ENCODE assay signal across 11 mouse cellular contexts in the genomic region with DNA sequence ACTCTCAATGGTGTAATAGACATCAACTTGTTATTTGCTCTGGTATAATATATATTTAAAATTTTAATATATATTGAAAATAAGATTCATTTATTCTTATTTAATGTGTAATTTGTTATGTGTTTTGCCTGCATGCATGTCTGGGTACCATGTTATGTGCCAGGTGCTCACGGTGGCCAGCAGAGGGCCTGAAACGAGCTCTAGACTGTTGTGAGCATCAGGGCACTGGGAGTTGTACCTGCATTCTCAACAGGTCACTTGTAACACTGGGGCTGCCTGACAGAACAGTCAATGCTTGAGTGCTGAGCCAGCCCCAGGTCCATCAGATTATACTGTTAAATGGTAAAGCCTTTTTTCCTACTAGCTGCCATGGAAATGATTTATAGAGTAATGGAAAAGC. TPM values are rescaled to one million over a fixed set of nuclear protein-coding genes. Genes with fewer than 3 reads are reported as not detected.
DNase-seq lines count a peak whose midpoint lies in the region; ATAC-seq and TF ChIP-seq lines count a peak whose summit lies in the region.
"Had no signal": no experiment of that assay in that cellular context is flagged by ENCODE, and none has a peak within 500 bp of the region (broad histone marks: within the 10 kb centered on the region; RNA-seq: fewer than 3 reads in every experiment).

No protein-coding gene starts in this region.

- H3K36me3 ChIP-seq in forebrain, embryonic 15.5 days: peaks cover 25% of the 10 kb centered on the region
- peaks cover 52% of the 10 kb centered on the region for H3K36me3 ChIP-seq in forebrain, embryonic 10.5 days (replicated peaks)
- peaks cover 27% of the 10 kb centered on the region for H3K36me3 ChIP-seq in lung, embryonic 14.5 days (ENCODE audit: insufficient read depth)
- H3K36me3 ChIP-seq in G1E (replicated peaks): peaks cover 48% of the 10 kb centered on the region
- H3K36me3 ChIP-seq in liver, embryonic 12.5 days: peaks cover 33% of the 10 kb centered on the region

- 71% methylated on average over 2 of the region's 2 CpGs for WGBS in forebrain, embryonic 15.5 days
- 82% methylated on average over 2 of the region's 2 CpGs for WGBS in forebrain, embryonic 10.5 days
- 72% methylated on average over 2 of the region's 2 CpGs for WGBS in lung, embryonic 14.5 days
- WGBS in liver, embryonic 12.5 days (ENCODE audit: insufficient replicate concordance): 69% methylated on average over 2 of the region's 2 CpGs

- no peak overlapping the region for H3K4me2 ChIP-seq in forebrain, embryonic 15.5 days (replicated peaks)
- H3K4me2 ChIP-seq in lung, embryonic 14.5 days: no peak overlapping the region
- H3K4me2 ChIP-seq in liver, embryonic 12.5 days: no peak overlapping the region
- H3K4me2 ChIP-seq: neural tube, embryonic 13.5 days had no signal

- ATAC-seq in forebrain, embryonic 15.5 days (replicated peaks): 0 out of 2 replicates have a peak, but pooled peaks have one; percentile 55
- ATAC-seq in lung, embryonic 14.5 days (ENCODE audit: insufficient read depth): no peak
- ATAC-seq in G1E (ENCODE audit: extremely low read depth, insufficient number of reproducible peaks, low FRiP score, poor library complexity, severe bottlenecking): peak; percentile 51
- ATAC-seq in liver, embryonic 12.5 days: peak; percentile 35; the same call in 1 of the 2 replicates

- no peak overlapping the region for H3K9ac ChIP-seq in forebrain, embryonic 15.5 days (replicated peaks)
- no peak overlapping the region for H3K9ac ChIP-seq in lung, embryonic 14.5 days
- H3K9ac ChIP-seq in liver, embryonic 12.5 days: no peak overlapping the region
- H3K9ac ChIP-seq: neural tube, embryonic 13.5 days had no signal

- no peaks in the 10 kb centered on the region for H3K9me3 ChIP-seq in forebrain, embryonic 15.5 days
- H3K9me3 ChIP-seq in forebrain, embryonic 10.5 days: no peaks in the 10 kb centered on the region
- H3K9me3 ChIP-seq in lung, embryonic 14.5 days (ENCODE audit: low read depth, low read length): no peaks in the 10 kb centered on the region
- no peaks in the 10 kb centered on the region for H3K9me3 ChIP-seq in G1E (replicated peaks)
- H3K9me3 ChIP-seq in liver, embryonic 12.5 days (replicated peaks): no peaks in the 10 kb centered on the region
- H3K9me3 ChIP-seq: neural tube, embryonic 13.5 days had no signal

- no peaks in the 10 kb centered on the region for H3K27me3 ChIP-seq in forebrain, embryonic 15.5 days
- no peaks in the 10 kb centered on the region for H3K27me3 ChIP-seq in forebrain, embryonic 10.5 days (ENCODE audit: poor library complexity, severe bottlenecking)
- no peaks in the 10 kb centered on the region for H3K27me3 ChIP-seq in lung, embryonic 14.5 days (ENCODE audit: insufficient read depth, low read length)
- no peaks in the 10 kb centered on the region for H3K27me3 ChIP-seq in G1E (ENCODE audit: insufficient read depth, low read length)
- H3K27me3 ChIP-seq in liver, embryonic 12.5 days (replicated peaks): no peaks in the 10 kb centered on the region
- H3K27me3 ChIP-seq: neural tube, embryonic 13.5 days had no signal

- no peak overlapping the region for H3K27ac ChIP-seq in forebrain, embryonic 15.5 days (replicated peaks)
- no peak overlapping the region for H3K27ac ChIP-seq in forebrain, embryonic 10.5 days
- H3K27ac ChIP-seq in lung, embryonic 14.5 days (ENCODE audit: low read depth): no peak overlapping the region
- H3K27ac ChIP-seq in liver, embryonic 12.5 days: no peak overlapping the region
- H3K27ac ChIP-seq: neural tube, embryonic 13.5 days had no signal

- peak; percentile 45 for TF ChIP-seq CTCF in lung, embryonic 14.5 days (IDR thresholded peaks at IDR 0.05; ENCODE audit: low read depth)
- TF ChIP-seq CTCF in G1E (IDR thresholded peaks at IDR 0.05; ENCODE audit: low read depth, low read length): no peak

- no peaks in the 10 kb centered on the region for H3K4me1 ChIP-seq in forebrain, embryonic 15.5 days
- H3K4me1 ChIP-seq in forebrain, embryonic 10.5 days: no peaks in the 10 kb centered on the region
- no peaks in the 10 kb centered on the region for H3K4me1 ChIP-seq in lung, embryonic 14.5 days (ENCODE audit: insufficient read depth)
- H3K4me1 ChIP-seq in G1E (ENCODE audit: insufficient read depth, low read depth, low read length): peaks cover 3% of the 10 kb centered on the region; the same call in 1 of the 2 replicates
- no peaks in the 10 kb centered on the region for H3K4me1 ChIP-seq in liver, embryonic 12.5 days
- H3K4me1 ChIP-seq: neural tube, embryonic 13.5 days had no signal

- H3K4me3 ChIP-seq in forebrain, embryonic 15.5 days: no peak overlapping the region
- H3K4me3 ChIP-seq in forebrain, embryonic 10.5 days: no peak overlapping the region
- no peak overlapping the region for H3K4me3 ChIP-seq in lung, embryonic 14.5 days (ENCODE audit: low read depth, low read length)
- H3K4me3 ChIP-seq in G1E (ENCODE audit: low read depth, low read length): no peak overlapping the region
- no peak overlapping the region for H3K4me3 ChIP-seq in liver, embryonic 12.5 days
- H3K4me3 ChIP-seq: neural tube, embryonic 13.5 days had no signal

- intact Hi-C loops in left cerebral cortex, postnatal 10 days (cut with DNase I): no loop called here

- DNase-seq in forebrain, embryonic 10.5 days (ENCODE audit: extremely low spot score, low spot score): no peak
- peak; percentile 4 for DNase-seq in lung, embryonic 14.5 days
- no peak for DNase-seq in lung, postnatal 14 days
- DNase-seq in G1E (ENCODE audit: low spot score): no peak
- no peak for DNase-seq in left cerebral cortex, postnatal 10 days (ENCODE audit: extremely low spot score in 1 of 2, low spot score in 2 of 2)
- no peak for DNase-seq in gastrocnemius, adult 8-10 months (ENCODE audit: low spot score in 2 of 2)
- DNase-seq: layer of hippocampus, postnatal 36 days; thymus, adult 2 months had no signal

RNA-seq across cellular contexts. Expression of a gene that starts 43.2 kb away (rescaled TPM):
- polyA plus RNA-seq in forebrain, embryonic 15.5 days (2015; fragmentation: Nextera tagmentation; extraction: Ambion mirVana): 20.1 and 20.7 TPM in 2 replicates
- 17.4 and 20.4 TPM in 2 replicates for polyA plus RNA-seq in forebrain, embryonic 10.5 days (2016; fragmentation: Nextera tagmentation; extraction: Ambion mirVana)
- 15.2 and 17.3 TPM in 2 replicates for polyA plus RNA-seq in lung, embryonic 14.5 days (2014; fragmentation: Nextera tagmentation; extraction: Ambion mirVana)
- total RNA-seq in G1E (2014; fragmentation: Nextera tagmentation) (55.7 and 59.8 TPM in 2 replicates), G1E (2017) (27.2 and 27.6 TPM in 2 replicates)
- polyA plus RNA-seq in G1E (2012): 1.8 and 2.3 TPM in 2 replicates
- 17.8 and 20.2 TPM in 2 replicates for polyA plus RNA-seq in liver, embryonic 12.5 days (2016; fragmentation: Nextera tagmentation; extraction: Ambion mirVana)
- 1 to 10 TPM; 8.7 TPM for total RNA-seq in left cerebral cortex, postnatal 10 days (2021)
- total RNA-seq in gastrocnemius, adult 8-10 months (2022): 1 to 10 TPM; 1.9 to 4.6 (median 2.9) TPM

RNA-seq across cellular contexts. Expression of a gene that starts 43.5 kb away (rescaled TPM):
- 47.4 and 48.5 TPM in 2 replicates for polyA plus RNA-seq in forebrain, embryonic 15.5 days (2015; fragmentation: Nextera tagmentation; extraction: Ambion mirVana)
- 48.8 and 51.1 TPM in 2 replicates for polyA plus RNA-seq in forebrain, embryonic 10.5 days (2016; fragmentation: Nextera tagmentation; extraction: Ambion mirVana)
- 38.8 and 41.4 TPM in 2 replicates for polyA plus RNA-seq in lung, embryonic 14.5 days (2014; fragmentation: Nextera tagmentation; extraction: Ambion mirVana)
- total RNA-seq in G1E (2014; fragmentation: Nextera tagmentation): 94.3 and 103 TPM in 2 replicates
- 65.1 and 71.2 TPM in 2 replicates for total RNA-seq in G1E (2017)
- 8.9 and 10.0 TPM in 2 replicates for polyA plus RNA-seq in G1E (2012)
- 22.7 and 23.7 TPM in 2 replicates for polyA plus RNA-seq in liver, embryonic 12.5 days (2016; fragmentation: Nextera tagmentation; extraction: Ambion mirVana)
- total RNA-seq in left cerebral cortex, postnatal 10 days (2021): 10 to 100 TPM; 24.0 to 26.8 TPM
- total RNA-seq in gastrocnemius, adult 8-10 months (2022): 1 to 10 TPM; 1.1 to 2.2 (median 2.1) TPM
